Mouse (Mus musculus): ENCODE measurements around the gene Ly6g6f.
"Not testable (repeated sequence)": the region's sequence is repeated elsewhere in the genome, so short reads cannot be mapped to it uniquely, and the experiment has no call there.

Gene Ly6g6f

DNA sequence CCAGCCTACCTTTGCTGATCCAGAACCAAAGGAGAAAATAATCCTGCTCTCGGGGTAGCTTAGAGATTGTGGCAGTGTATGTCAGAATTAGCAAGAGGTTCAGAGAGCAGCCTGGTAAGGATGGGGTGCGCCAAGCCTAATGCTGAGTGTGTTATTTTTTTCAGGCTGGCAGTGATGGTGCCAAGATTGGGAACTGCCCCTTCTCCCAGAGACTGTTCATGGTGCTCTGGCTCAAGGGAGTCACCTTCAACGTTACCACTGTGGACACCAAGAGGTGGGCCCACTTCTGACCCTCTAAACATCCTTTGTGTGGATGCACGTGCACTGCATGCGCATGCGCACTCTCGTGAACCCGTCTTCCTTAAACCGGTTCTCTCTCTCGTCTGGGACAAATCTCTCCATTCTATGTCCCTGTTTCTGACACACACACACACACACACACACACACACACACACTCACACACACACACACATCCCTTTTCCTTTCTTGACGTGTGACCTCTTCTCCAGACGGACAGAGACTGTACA lies 33.1 kb downstream of the Ly6g6f start:
- no peak for DNase-seq (ENCODE audit: extremely low spot score)

DNA sequence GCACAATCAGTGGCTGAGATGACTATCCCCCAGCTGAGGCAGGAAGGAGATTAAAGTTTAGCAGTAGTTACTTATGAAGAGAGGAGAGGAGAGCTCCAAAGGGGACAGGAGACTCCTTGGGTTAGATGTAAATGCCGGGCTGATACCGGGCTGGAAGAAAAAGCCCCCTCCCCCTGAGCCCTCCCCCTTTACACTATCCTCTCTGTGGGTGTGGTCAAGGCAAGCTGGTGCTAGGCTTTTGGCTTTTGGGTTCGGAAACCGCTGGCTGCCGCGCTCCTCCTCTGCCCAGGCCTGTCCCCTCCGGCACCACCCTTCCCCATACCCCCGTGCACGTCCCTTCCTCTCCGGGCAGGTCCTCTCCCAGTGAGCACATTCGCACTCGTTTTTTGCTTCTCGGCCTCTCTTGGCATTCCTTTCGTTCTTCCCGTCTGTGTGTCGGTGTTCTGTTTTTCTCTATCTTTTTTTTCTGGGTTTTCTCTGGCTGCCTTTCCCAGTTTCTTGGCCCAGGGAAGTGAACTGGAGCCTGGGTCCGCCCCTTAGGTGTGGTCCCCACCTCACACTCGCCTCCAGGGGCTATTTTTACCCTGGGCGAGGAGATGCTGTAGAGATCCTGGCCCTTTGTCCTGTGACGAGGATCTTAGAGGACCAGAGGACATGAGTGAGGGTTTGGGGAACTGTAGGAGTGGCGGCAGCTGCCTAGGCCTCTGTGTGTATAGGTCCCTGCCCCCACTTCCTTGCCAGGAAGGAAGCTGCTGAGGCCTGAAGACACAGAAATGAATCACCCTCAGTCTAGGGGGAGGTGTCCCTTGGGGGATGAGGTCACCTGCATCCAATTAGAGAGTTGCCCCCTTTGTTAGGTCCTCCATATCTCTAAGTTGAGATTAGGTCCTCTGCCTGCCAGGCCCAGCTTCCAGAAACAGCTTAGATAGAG lies 34.0 kb downstream of the Ly6g6f start:
- DNase-seq (ENCODE audit: extremely low spot score) = peak; percentile 79

DNA sequence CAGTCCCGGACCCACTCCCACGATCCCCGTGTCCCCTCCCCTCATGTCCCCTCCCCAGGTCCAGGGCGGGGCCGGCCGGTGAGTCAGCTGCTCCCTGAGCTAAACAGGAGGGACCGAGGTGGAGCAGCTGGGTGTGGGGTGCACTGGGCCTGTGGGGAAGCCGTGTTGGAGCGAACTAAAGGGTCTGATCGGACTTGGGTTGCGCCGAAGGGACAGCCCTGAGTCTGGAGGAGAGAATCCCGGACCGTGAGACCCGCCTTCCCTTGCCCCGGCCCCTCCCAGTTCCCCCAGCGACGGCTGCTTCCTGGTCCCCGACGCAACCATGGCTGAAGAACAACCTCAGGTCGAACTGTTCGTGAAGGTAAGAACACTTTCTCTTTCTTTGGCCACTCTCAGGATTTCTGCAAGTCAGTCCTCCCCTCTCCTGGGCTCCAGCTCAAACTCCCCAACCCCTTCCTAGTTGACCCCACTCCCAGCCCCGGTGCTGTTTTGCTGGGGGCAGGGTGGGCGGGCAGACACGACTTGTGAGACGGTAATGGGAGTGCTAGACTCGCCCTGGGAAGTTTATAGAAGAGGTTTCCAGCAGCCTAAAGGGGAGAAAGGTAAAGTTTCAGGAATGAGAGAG lies 35.2 kb downstream of the Ly6g6f start:
- peak; percentile 81 for DNase-seq (ENCODE audit: extremely low spot score)

DNA sequence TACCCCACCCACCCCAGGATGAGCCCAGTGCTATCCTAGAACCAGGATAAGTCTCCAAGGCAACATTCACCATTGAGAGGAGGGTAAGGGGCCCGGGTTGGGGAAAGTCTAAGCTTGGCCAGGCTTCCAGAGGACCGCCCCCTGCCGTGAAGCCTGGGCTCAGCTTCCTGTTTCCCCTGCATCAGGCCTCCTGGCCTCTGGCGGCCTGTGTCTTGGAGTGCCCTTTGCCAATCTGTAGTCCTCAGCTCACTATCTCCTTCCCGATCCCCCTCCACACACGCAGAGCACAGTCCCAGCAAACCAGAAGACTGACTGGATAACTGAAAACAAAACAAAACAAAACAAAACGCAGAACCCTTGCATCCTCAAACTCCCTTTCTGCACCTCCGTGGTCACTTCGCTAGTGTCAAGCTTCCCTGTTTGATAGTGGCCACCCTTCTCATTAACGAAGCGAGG lies 35.8 kb downstream of the Ly6g6f start, which contains the start of gene Clic1:
TSS of gene Clic1 (plus strand) at position 406 of the 456 bp plus-strand sequence.
- peak; percentile 85 for DNase-seq (ENCODE audit: extremely low spot score)

DNA sequence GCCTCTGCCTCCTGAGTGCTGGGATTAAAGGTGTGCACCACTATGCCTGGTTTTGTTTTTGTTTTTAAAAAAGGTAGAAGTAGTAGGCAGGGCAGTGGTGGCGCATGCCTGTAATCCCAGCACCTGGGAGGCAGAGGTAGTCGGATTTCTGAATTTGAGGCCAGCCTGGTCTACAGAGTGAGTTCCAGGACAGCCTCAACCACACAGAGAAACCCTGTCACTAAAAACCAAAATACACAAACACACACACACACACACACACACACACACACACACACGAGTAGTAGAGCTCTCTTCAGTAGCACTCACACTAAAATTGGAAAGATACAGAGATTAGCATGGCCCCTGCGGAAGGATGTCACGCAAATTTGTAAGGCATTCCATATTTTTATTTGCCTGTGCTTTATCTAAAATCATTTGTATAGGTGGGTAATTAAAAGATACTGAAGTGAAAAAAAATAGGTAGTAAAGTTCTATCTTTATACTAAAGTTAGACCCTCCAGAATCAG lies 36.4 kb downstream of the Ly6g6f start:
- DNase-seq (ENCODE audit: extremely low spot score) = no peak

DNA sequence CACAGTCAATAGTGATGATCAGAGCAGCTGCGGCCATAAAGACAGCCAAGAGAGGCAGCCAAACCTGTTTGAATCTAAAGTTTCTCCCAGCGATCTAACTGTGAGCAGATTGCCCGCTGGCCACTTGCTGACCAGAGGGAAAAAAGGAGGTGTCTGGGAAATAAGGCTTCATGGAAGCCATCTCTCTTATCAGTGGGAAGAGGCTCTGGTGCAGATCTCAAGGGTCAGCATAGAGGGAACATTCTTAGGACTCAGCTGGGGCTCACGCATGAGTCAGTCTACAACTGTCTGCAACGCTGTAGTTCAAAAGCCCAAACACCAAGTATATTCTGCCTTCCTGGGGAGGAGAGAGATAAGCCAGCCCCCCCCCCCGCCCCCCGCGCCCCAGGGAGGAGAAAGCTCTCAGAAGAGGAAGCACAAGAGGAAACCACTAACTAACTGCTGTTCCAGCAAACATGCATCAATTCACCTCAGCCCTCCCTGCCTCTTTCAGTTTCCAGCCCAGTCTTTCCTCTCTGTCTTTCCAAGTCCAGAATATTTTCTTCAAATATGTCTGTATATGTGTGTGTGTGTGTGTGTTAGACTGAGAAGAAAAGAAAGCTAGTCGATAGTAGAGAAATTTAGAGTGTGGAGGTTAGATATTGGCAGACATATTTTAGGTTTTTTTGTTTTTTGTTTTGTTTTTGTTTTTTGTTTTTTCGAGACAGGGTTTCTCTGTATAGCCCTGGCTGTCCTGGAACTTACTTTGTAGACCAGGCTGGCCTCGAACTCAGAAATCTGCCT lies 37.1 kb downstream of the Ly6g6f start:
- DNase-seq (ENCODE audit: extremely low spot score) = peak; percentile 39

DNA sequence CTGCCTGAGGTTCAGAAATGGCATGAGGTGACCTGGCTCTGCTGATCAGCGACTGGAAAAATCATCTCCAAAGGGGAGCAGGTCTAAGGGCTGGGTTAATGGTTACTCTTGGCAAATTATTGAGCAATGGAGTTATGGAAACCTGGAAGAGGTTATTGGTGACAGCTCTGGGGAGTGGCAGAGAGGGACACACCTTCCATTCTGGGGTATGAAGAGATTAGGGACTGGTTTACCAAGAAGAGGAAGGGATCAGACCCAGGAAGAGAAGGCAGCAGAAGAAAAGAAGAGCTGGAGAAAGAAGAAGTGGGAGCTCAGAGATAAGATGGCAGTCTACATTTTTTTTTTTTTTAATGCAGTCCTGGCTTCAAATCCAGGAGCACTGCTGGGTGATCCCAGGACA lies 37.7 kb downstream of the Ly6g6f start:
- DNase-seq (ENCODE audit: extremely low spot score) = no peak

DNA sequence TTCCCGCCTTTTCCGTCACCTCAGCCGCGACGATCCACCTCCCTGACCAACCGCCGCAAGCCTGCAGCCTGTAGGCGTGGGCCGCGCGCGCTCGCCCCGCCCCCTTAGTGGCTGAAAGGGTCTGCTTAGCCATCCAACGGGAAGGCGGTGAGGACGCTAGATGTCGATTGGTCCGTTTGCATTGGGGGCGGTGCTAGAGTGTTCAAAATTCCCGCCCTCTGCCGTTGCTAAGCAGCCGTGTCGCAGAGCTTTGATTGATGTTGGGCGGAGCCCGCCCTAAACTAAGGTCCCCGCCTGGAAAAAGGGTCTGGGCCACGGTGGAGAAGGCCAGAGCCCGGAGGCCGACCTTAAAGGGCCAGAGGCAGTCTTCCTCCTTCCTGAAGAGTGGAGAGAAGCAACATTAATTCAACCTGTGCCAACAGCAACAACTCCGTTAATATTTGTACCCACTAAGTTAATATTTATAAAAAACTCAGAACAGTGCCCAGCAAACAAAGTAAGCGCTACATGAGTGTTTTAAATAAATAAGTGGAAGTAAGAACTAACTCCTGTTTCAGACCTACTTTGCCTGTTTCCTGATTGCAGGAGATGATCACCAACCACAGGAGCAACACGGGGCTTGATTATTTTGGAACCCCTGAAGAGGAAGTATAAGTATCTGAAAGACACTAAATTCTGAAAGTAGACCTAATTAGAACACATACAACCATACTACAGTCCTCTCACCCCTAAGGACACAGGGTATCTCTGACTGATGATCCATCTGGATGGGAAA lies 38.5 kb downstream of the Ly6g6f start, which contains the start of gene Msh5:
TSS of gene Msh5 (minus strand) at position 65 of the 775 bp plus-strand sequence.
- DNase-seq (ENCODE audit: extremely low spot score) = peak; percentile 99

DNA sequence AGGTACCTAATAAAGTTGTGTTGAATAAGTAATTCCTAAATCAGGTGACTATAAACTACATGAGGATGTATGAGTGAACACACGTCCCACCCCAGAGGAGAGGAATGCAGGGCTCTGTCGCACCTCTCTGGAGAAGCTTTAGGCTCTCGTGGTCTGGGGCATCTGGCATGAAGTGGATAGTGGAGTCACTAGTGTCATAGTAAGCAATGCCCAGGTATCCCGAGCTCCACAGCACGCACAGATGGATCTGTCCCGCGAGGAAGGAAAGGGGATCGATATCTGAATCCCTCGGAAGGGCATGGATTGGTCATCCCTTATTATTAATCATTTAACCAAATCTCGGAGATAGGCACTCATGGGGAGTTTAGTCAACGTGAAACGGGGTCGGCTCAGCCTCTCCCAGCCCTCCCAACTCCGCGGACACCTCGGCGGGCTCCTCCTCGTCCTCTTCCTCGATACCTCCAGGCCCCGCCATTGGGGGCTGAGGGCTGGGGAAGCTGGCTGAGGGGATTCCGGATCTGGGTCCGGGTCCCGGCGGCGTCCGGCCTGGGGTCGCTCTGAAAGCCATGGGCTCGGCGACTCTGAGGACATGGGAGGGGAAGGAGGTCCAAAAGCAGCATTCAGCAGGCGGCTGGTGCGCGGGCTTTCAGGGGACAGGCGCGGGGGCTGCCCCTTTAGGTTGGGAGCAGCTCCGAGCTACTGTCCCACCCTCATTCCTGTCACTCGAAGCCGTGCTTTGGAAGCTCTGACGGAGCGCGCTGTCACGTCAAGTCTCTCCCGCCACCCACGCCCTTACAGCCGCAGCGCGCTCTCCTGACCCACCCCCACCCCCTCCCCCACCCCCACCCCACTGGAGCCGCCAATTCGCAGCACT lies 39.4 kb downstream of the Ly6g6f start:
- no peak for DNase-seq (ENCODE audit: extremely low spot score)

DNA sequence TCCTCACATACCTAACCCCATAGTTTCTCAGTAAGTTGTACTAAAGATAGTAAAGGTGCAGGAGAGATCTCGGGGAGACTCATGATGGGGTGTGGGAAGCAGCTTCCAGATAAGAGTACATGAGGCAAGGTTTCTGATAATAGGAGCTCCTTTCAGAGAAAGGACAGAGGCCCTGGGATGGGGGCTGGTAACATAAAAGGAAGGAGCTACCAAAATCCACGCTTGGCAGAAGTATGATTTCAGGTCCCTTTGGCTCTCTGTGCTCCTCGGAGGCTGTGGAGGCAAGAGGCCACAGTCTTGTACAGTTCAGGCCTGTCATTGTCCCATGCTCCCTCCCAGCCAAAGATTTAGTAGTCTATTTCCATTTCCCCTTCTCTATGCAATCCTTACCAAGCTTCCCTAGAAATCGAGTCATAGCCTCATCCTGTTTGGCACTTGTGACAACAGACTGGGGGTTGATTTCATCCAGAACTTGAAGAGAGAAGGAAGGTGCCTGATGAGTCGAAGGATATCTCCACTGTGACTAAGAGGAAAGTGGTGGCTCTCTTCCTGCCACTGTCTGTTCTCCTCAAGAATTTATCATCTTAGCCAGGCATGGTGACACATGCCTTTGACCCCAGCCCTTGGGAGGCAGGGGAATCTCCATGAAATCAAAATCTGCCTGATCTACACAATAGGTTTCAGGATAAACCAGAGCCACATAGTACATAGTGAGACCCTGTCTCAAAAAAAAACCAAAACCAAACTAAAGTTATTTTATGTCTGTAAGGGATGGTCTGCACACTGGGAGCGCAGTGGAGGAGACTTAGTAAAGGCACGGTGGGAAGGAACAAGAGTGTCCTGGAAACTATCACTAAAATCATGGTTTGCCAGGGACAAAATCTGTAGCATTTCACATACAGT lies 40.3 kb downstream of the Ly6g6f start:
- no peak for DNase-seq (ENCODE audit: extremely low spot score)

DNA sequence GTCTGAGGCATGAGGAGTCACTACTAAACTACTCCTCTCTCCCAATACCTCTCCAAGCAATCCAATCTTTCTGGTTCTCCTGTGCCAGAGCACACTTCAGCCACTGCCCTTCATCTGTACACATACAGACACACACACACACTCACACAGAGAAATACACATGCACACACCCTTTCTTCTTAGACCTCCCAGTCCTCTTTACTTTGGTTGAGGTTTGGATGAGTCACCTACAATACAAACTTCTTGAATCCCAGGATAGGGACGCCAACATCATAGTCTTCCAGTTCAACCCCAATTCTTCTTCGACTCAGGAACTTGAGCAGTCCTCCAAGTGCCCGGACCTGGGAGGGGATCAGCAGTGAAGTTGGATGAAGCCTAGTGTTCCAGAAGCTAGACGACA lies 41.6 kb downstream of the Ly6g6f start:
- DNase-seq (ENCODE audit: extremely low spot score) = no peak

DNA sequence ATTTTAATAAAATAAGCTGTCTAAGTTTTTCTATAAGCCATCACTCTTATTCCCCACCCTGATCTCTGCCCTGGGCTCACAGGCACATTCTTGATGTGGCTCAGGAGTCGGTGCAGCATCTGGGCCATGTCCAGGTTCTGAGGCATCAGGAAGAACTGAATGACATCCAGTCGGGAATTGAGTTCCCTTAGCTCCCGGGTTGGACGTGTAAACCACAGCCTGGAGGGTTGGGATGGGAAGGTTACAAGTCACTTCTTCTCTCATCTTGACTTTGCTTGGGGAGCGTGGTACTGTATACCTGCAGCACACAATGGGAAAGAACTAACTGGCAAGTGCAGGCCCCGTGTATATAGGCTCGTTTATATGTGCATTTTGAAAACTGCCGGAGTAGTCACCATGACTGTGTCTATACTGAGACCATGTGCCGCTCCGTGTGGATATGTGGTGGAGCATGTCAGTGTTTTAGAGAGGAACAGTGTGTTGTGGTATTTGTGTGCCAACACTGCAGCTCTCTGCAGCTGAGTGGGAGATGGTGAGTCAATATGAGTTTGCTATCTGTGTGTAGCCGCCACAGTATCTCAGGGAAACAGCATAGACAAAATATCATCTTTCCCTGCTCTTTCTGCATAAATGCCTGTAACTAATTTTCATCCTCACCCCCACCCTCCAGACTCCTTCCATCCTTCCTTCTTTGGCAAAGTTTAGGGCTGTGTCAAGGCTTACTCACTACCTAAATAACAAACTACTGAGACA lies 46.1 kb downstream of the Ly6g6f start:
- DNase-seq (ENCODE audit: extremely low spot score) = no peak

DNA sequence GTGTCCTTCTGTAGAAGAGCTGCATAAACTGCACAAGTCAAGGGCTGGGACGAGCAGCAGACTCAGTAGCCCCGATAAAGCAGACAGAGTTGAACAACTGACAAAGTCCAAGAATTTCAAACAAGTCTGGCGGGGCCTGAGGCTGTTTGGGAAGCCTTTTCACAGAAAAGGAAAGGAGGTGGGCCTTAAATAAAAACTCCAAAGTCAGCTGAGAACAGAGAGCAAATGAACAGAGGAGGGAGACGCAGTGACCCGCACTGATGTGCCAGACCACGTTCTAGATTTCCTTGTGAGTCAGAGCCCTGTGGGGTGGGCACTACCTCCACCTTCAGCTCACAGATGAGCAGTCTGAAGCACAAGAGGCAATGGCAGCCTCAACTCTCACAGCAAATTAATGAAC lies 50.5 kb downstream of the Ly6g6f start:
- DNase-seq (ENCODE audit: extremely low spot score) = no peak

DNA sequence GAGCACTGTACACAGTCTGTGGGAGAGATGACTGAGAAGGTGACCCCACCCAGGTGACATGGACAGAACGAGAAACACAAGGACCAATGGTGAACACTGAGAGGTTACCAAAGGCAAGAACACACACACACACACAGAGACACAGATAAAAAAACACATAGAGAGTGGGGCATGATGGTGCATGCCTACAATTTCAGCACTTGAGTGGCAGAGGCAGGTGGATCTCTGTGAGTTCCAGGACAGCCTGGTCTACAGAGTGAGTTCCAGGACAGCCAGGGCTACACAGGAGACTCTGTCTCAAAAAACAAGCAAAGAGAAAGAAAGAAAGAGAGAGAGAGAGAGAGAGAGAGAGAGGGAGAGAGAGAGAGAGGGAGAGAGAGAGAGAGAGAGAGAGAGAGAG lies 51.7 kb downstream of the Ly6g6f start:
- DNase-seq (ENCODE audit: extremely low spot score) = not testable (repeated sequence)

DNA sequence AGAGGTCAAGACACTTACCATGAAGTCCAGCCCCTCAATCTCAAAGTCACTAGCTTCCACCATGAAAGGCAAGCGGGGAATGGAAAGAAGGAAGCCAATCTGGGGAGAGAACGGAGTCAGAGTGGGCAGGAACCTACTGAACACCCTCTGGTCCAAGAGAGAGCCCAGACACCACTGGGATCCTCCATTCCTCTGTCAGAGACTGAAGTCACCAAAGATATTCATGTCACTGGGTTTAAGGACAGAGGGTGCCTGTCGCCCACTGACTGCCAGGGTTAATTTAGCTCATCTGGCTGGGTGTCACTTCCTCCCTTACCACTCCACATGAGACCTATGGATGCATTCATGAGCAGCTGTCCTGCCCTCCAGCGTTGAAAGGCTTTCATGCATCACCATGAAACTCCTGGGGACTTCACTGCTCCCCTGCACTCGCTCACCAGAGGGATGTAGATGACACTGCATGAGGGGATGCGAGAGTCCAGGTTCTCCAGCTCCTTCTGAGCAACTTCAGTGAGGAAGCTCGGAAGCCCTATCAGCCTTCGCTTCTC lies 53.0 kb downstream of the Ly6g6f start:
- DNase-seq (ENCODE audit: extremely low spot score) = no peak

DNA sequence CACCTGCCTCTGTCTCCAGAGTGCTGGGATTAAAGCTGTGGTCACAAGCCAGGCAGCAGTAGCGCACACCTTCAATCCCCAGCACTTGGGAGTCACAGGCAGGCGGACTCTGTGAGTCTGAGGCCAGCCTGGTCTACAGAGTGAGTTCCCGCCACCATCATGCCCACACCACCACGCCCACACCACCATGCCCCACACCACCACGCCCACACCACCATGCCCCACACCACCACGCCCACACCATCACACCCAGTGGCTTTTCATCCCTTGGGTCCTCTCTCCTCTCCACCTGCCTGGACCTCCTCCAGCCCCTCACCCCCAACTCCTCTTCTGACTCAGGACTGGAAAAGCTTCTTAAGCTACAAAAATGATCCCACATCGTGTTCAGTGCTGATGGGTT lies 53.5 kb downstream of the Ly6g6f start:
- no peak for DNase-seq (ENCODE audit: extremely low spot score)

DNA sequence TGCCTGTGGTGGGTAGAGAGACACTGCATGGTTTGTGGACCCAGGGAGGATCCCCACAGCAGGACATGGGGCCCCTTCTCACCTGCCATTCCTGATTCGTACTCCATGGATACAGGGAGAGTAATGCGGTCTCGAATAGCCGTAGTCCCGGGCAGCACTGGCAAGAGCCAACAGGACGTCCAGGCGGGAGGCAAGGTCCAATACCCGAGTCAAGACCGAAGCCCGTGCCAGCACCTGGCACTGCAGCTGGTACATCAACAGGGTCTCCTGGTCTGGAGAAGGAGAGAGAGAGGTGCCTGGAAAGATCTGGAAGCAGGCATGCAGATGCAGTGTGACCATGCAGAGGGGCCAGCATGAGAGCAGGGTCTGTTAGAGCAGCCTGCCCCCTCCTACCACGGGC lies 54.1 kb downstream of the Ly6g6f start:
- DNase-seq (ENCODE audit: extremely low spot score) = no peak

Measured in embryo, embryonic 9.5 days (tissue).